Mouse (Mus musculus): Measurements from ENCODE around the gene Skap2.

Skap2 gene

GRCm38 (mm10) chr6:51889824-51890223, 122.5 kb downstream of the Skap2 start:
- DNase-seq (ENCODE audit: low spot score in 2 of 2): no peak

GRCm38 (mm10) chr6:51886902-51887431, 125.4 kb downstream of the Skap2 start:
- no peak for DNase-seq (ENCODE audit: low spot score in 2 of 2)

- DNase-seq (ENCODE audit: low spot score in 2 of 2): no peak
These were observed 129.5 kb downstream of the Skap2 start for GRCm38 (mm10) chr6:51882880-51883274.

- no peak for DNase-seq (ENCODE audit: low spot score in 2 of 2)
These were observed 130.0 kb downstream of the Skap2 start for GRCm38 (mm10) chr6:51882266-51882879.

- no peak for DNase-seq (ENCODE audit: low spot score in 2 of 2)
These were observed 131.0 kb downstream of the Skap2 start for GRCm38 (mm10) chr6:51881181-51881968.

GRCm38 (mm10) chr6:51880778-51881177, 131.6 kb downstream of the Skap2 start:
- no peak for DNase-seq (ENCODE audit: low spot score in 2 of 2)

GRCm38 (mm10) chr6:51878551-51878950, 133.8 kb downstream of the Skap2 start:
- no peak for DNase-seq (ENCODE audit: low spot score in 2 of 2)

GRCm38 (mm10) chr6:51876841-51877553, 135.4 kb downstream of the Skap2 start:
- no peak for DNase-seq (ENCODE audit: low spot score in 2 of 2)

- no peak for DNase-seq (ENCODE audit: low spot score in 2 of 2)
These were observed 136.3 kb downstream of the Skap2 start for GRCm38 (mm10) chr6:51875884-51876626.

GRCm38 (mm10) chr6:51874035-51874434, 138.3 kb downstream of the Skap2 start:
- DNase-seq (ENCODE audit: low spot score in 2 of 2): no peak

- no peak for DNase-seq (ENCODE audit: low spot score in 2 of 2)
These were observed 141.2 kb downstream of the Skap2 start for GRCm38 (mm10) chr6:51871135-51871534.

GRCm38 (mm10) chr6:51870294-51870693, 142.1 kb downstream of the Skap2 start:
- DNase-seq (ENCODE audit: low spot score in 2 of 2): no peak

GRCm38 (mm10) chr6:51866596-51866995, 145.8 kb downstream of the Skap2 start:
- DNase-seq (ENCODE audit: low spot score in 2 of 2): no peak

- no peak for DNase-seq (ENCODE audit: low spot score in 2 of 2)
These were observed 148.8 kb downstream of the Skap2 start for GRCm38 (mm10) chr6:51863508-51863907.

GRCm38 (mm10) chr6:51860300-51860699, 152.0 kb downstream of the Skap2 start:
- DNase-seq (ENCODE audit: low spot score in 2 of 2): no peak

GRCm38 (mm10) chr6:51857821-51858220, 154.5 kb downstream of the Skap2 start:
- DNase-seq (ENCODE audit: low spot score in 2 of 2): peak; percentile 37 to 70

GRCm38 (mm10) chr6:51853291-51853690, 159.1 kb downstream of the Skap2 start:
- no peak for DNase-seq (ENCODE audit: low spot score in 2 of 2)

GRCm38 (mm10) chr6:51852643-51853042, 159.7 kb downstream of the Skap2 start:
- DNase-seq (ENCODE audit: low spot score in 2 of 2): no peak

GRCm38 (mm10) chr6:51851544-51851943, 160.8 kb downstream of the Skap2 start:
- no peak for DNase-seq (ENCODE audit: low spot score in 2 of 2)

- no peak for DNase-seq (ENCODE audit: low spot score in 2 of 2)
These were observed 162.1 kb downstream of the Skap2 start for GRCm38 (mm10) chr6:51850030-51850817.

GRCm38 (mm10) chr6:51849561-51849960, 162.8 kb downstream of the Skap2 start:
- DNase-seq (ENCODE audit: low spot score in 2 of 2): no peak

Data from spleen, postnatal 14 days (tissue).